Mouse (Mus musculus): ENCODE results near the gene Jazf1. TPM values are rescaled to one million over a fixed set of nuclear protein-coding genes. Genes with fewer than 3 reads are reported as not detected.
A peak's percentile ranks its signal among the peaks of the same experiment; 100 is the strongest.

Gene Jazf1
- polyA plus RNA-seq, 1 experiment from 2014 or later, result 11.5 TPM

DNA sequence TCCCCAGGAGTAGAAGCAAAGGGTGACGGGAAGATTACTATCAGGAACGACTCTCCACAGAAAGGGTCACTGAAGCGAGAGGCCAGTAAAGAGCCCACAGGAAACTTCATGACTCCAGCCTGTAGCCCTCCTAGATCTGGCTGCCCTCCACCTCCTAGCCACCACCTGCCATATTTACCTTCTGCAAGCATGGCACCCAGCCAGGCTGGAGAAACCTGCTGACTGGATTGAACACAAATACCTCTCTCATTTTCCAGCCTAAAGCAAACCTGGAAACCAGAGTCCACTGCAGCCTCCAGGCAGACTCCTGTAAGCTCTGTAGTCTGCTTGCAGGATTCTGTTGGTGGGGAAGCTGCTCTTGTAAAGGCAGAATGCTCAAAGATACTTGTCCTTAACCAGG lies 62.4 kb downstream of the Jazf1 start:
- no peaks in the 10 kb centered on the region for H3K9me3 ChIP-seq
- no peak overlapping the region for H3K27ac ChIP-seq (replicated peaks)
- H3K4me2 ChIP-seq, result no peak overlapping the region
- H3K9ac ChIP-seq, result no peak overlapping the region
- no peaks in the 10 kb centered on the region for H3K36me3 ChIP-seq
- H3K4me3 ChIP-seq, result no peak overlapping the region
- no peaks in the 10 kb centered on the region for H3K27me3 ChIP-seq (replicated peaks)
- no peak for ATAC-seq (ENCODE audit: extremely low read depth, insufficient number of reproducible peaks, low FRiP score, low TSS enrichment)
- 44% methylated on average over 3 of the region's 3 CpGs for WGBS
- H3K4me1 ChIP-seq, result peaks cover 22% of the 10 kb centered on the region

DNA sequence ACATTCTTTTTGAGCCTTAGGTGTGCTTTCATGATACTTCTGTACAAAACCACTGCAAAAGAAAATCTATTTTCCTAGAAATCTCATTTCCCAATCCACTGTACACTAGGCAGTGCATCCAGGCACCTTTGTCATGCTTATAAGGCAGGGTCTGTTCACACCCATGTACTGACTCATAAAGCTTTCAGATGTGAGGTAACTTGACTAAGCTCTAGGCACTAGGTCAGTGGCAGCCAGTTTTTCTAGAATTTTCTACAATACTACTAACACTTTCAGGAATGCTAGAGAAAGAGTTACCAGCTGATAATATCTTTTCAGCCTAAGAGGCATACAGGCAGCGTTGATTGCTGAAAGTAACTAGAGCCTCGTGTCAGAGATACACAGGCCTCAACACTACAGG lies 62.9 kb downstream of the Jazf1 start:
- Histone ChIP-seq H3K27ac (replicated peaks) (no peak overlapping the region), H3K27me3 (replicated peaks) (no peaks in the 10 kb centered on the region), H3K9me3 (no peaks in the 10 kb centered on the region), H3K4me2 (no peak overlapping the region), H3K4me1 (peaks cover 22% of the 10 kb centered on the region), H3K4me3 (no peak overlapping the region), H3K36me3 (no peaks in the 10 kb centered on the region), H3K9ac (no peak overlapping the region)
- no peak for ATAC-seq (ENCODE audit: extremely low read depth, insufficient number of reproducible peaks, low FRiP score, low TSS enrichment)
- 38% methylated on average over 2 of the region's 2 CpGs for WGBS

DNA sequence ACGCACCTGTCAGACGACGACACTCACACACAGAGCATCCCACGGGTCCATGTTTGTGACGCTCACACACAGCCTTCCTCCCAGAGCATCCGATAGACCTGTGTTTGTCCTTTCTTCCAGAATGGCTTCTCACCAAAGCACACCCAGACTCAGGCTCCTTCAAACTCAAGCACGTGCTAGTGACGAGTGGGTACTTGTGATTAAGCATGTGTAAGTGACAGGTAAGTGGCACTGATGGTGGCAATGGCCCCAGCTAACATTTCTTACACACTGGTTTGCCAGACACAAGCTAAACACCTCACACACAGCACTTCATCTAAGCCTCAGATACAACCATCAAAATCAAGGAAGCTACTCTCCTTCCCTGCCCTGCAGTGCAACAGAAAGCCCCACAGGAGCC lies 77.6 kb downstream of the Jazf1 start:
- Histone ChIP-seq H3K9me3 (no peaks in the 10 kb centered on the region), H3K27me3 (replicated peaks) (no peaks in the 10 kb centered on the region), H3K27ac (replicated peaks) (no peak overlapping the region), H3K36me3 (no peaks in the 10 kb centered on the region), H3K4me2 (no peak overlapping the region), H3K9ac (no peak overlapping the region), H3K4me1 (peaks cover 3% of the 10 kb centered on the region; the same call in 1 of the 2 replicates), H3K4me3 (no peak overlapping the region)
- no peak for ATAC-seq (ENCODE audit: extremely low read depth, insufficient number of reproducible peaks, low FRiP score, low TSS enrichment)
- WGBS, result 61% methylated on average over 8 of the region's 8 CpGs

DNA sequence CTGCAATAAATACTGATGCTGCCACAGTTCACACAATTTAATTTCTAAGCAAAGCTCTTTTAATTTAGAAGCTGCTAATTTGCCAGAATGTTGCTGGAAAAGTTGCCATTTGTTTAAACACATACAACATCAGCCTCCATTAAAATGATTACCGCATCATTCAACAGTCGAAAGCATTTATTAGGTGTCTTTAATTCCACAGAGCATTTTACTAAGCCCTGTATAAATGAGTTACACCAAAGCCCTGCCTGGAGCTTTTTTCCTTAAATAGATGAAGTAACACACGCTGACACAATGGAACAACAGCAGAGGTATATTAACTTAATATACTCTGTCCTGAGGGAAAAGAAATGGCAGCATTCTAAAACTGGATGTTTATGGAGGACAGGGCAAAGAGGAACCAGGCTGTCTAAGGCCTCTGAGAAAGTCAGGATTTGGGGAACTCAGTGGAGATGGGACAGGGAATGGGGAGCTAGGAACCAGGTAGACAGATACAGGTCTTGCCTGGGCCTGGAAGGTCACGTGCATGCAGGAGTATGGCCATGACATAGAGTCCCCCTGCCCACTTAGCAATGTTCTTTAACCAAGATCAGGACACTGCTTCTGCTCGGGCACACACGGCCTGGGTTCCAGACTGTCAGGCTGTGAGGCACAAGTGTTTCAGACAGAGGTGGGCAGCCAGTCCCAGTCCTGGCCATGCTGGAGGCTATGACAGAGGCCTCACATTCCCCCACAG lies 80.4 kb downstream of the Jazf1 start:
- ATAC-seq (ENCODE audit: extremely low read depth, insufficient number of reproducible peaks, low FRiP score, low TSS enrichment), result no peak

DNA sequence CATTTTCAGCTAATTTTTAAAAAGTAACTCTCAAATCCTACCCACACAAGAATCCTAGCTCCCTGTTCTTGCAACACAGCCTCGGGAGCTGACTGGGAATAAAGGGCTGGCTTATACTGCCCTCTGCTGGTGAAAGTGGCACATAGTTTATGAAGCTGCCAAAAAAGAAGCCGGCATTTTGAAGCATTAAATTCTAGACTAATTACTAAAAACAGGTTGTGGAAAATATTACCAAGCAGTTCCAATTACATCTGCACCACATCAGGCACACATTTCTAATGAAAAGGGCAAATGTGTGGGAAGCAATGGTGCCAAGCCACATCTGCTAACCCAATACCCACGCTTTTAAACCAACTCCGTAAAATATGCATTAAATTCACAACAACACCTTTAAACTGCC lies 81.0 kb downstream of the Jazf1 start:
- Histone ChIP-seq H3K4me3 (no peak overlapping the region), H3K27ac (replicated peaks) (no peak overlapping the region), H3K9me3 (no peaks in the 10 kb centered on the region), H3K9ac (no peak overlapping the region), H3K36me3 (no peaks in the 10 kb centered on the region), H3K27me3 (replicated peaks) (no peaks in the 10 kb centered on the region), H3K4me1 (peaks cover 3% of the 10 kb centered on the region; the same call in 1 of the 2 replicates), H3K4me2 (no peak overlapping the region)
- 60% methylated on average over 4 of the region's 4 CpGs for WGBS
- no peak for ATAC-seq (ENCODE audit: extremely low read depth, insufficient number of reproducible peaks, low FRiP score, low TSS enrichment)

More for the DNA sequence above, 80.4 kb downstream of the Jazf1 start:
- Histone ChIP-seq H3K4me3 (no peak overlapping the region), H3K9me3 (no peaks in the 10 kb centered on the region), H3K27ac (replicated peaks) (no peak overlapping the region), H3K9ac (no peak overlapping the region), H3K4me1 (peaks cover 3% of the 10 kb centered on the region; the same call in 1 of the 2 replicates), H3K36me3 (no peaks in the 10 kb centered on the region), H3K27me3 (replicated peaks) (no peaks in the 10 kb centered on the region), H3K4me2 (no peak overlapping the region)
- 82% methylated on average over 6 of the region's 6 CpGs for WGBS

DNA sequence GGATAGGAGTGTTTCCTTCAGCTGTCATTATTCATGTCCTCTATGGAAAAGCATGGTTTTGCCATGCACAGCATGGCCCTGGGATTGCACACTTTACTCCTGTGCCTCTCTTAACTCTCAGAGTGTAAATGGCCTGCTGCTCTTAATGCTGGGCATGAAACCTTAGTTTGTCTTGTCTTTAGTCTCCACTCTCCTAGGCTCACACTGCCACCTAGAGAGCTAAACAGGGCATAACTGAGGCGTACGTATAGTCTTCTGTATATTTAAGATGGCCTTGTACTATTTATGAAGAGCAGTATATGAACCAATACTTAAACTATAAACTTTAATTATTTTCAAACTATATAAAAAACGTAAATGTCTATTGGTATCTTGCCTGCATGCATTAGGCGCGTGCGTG lies 86.3 kb downstream of the Jazf1 start:
- Histone ChIP-seq H3K9ac (no peak overlapping the region), H3K4me3 (no peak overlapping the region), H3K4me2 (no peak overlapping the region), H3K9me3 (no peaks in the 10 kb centered on the region), H3K27me3 (replicated peaks) (no peaks in the 10 kb centered on the region), H3K36me3 (no peaks in the 10 kb centered on the region), H3K27ac (replicated peaks) (no peak overlapping the region), H3K4me1 (no peaks in the 10 kb centered on the region)
- no peak for ATAC-seq (ENCODE audit: extremely low read depth, insufficient number of reproducible peaks, low FRiP score, low TSS enrichment)
- WGBS, result 86% methylated on average over 6 of the region's 6 CpGs

DNA sequence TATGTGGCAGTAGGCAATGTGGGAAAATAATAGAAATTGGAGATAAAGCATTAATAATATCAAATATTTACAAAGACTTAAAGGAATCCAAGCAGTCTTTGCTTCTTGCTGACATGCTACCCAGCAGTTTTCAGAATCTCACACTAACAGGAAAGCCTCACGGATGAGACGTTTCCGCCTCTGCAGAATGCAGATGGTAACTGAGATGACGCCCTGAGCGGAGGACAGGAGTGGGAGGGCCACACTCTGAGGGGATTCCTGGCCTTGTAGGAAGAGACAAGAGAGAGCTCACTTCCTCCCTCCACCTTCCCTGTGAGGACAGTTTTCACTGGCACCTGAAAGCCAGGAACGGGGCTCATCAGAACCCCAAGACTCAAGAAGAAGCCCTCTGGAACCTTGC lies 88.9 kb downstream of the Jazf1 start:
- no peak overlapping the region for H3K27ac ChIP-seq (replicated peaks)

DNA sequence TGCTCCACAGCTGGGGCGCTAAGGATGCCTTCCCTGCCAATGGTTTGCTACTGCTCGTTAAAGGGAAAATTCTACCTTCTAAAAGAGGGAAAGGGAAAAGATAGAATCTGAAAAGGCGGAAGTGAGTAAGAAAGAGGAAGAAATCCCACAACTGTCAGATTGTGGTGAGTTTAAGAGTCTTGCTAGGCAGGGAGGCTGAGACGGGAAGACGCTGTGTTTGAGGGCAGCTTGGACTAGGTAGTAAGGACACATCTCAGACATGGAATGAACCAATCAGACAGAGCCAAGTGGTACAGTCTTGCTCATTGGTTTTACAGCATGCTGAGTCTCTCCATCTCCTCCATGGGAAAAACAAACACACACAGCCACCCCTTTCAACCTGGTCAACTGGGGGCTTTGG lies 95.1 kb downstream of the Jazf1 start:
- Histone ChIP-seq H3K4me1 (peaks cover 10% of the 10 kb centered on the region), H3K27me3 (replicated peaks) (no peaks in the 10 kb centered on the region), H3K9me3 (no peaks in the 10 kb centered on the region), H3K36me3 (no peaks in the 10 kb centered on the region), H3K4me2 (no peak overlapping the region), H3K27ac (replicated peaks) (no peak overlapping the region), H3K9ac (no peak overlapping the region), H3K4me3 (no peak overlapping the region)
- WGBS, result 82% methylated on average over 5 of the region's 5 CpGs
- ATAC-seq (ENCODE audit: extremely low read depth, insufficient number of reproducible peaks, low FRiP score, low TSS enrichment), result no peak

More for the DNA sequence above, 88.9 kb downstream of the Jazf1 start:
- no peaks in the 10 kb centered on the region for H3K27me3 ChIP-seq (replicated peaks)
- H3K36me3 ChIP-seq, result no peaks in the 10 kb centered on the region
- no peak overlapping the region for H3K4me3 ChIP-seq
- no peaks in the 10 kb centered on the region for H3K9me3 ChIP-seq
- WGBS, result 80% methylated on average over 6 of the region's 6 CpGs
- H3K4me1 ChIP-seq, result no peaks in the 10 kb centered on the region
- H3K4me2 ChIP-seq, result no peak overlapping the region
- no peak overlapping the region for H3K9ac ChIP-seq
- no peak for ATAC-seq (ENCODE audit: extremely low read depth, insufficient number of reproducible peaks, low FRiP score, low TSS enrichment)

DNA sequence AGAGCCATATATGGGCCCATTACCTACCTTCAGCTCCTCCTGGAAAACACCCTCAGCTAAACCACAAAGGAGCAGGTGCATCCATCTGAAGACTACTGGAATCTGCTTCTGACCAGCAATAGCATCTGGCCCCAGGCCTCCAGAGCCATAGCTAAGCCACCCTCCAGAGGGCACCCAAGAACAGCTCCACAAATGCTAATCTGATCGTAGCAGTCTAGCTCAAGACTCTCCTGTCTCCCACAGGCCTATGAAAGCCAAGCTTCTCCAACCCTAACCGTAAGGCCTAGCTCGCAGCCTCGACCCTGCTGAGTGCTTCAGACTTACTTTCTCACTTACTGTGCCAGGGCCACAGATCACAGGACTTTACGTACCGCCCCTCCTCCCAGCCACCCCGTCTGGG lies 96.3 kb downstream of the Jazf1 start:
- Histone ChIP-seq H3K9me3 (no peaks in the 10 kb centered on the region), H3K27ac (replicated peaks) (no peak overlapping the region), H3K9ac (no peak overlapping the region), H3K4me2 (no peak overlapping the region), H3K36me3 (no peaks in the 10 kb centered on the region), H3K27me3 (replicated peaks) (no peaks in the 10 kb centered on the region), H3K4me3 (no peak overlapping the region), H3K4me1 (peaks cover 20% of the 10 kb centered on the region)
- WGBS, result 63% methylated on average over 7 of the region's 7 CpGs
- ATAC-seq (ENCODE audit: extremely low read depth, insufficient number of reproducible peaks, low FRiP score, low TSS enrichment), result no peak

DNA sequence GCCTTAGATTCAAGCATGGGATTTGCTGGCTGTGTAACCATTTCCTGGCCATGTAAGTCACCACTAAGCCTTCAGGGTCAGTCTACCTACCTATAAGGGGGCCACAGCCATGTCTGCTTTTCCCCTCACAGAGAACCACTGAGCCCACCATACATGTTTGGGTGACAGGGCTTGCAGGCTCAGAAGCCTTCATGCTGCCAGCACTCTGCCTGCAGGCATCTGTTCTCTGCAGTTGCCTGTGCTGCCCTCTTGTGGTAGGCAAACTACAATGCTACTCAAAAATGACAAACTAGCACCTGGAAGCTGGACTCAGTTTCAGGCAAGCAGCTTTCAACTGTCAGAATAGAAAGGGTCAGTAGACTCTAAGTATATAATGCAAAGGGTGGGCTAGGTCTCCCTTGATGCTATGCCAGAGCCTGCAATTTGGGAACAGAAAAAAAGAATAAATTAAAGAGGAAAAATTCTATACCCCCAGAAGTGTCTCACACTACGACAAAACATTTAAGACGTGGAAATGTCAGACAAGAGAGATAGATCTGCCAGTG lies 98.6 kb downstream of the Jazf1 start:
- no peak for ATAC-seq (ENCODE audit: extremely low read depth, insufficient number of reproducible peaks, low FRiP score, low TSS enrichment)
- Histone ChIP-seq H3K4me1 (peaks cover 41% of the 10 kb centered on the region), H3K36me3 (no peaks in the 10 kb centered on the region), H3K9me3 (no peaks in the 10 kb centered on the region), H3K27ac (replicated peaks) (no peak overlapping the region), H3K4me2 (no peak overlapping the region), H3K9ac (no peak overlapping the region), H3K4me3 (no peak overlapping the region), H3K27me3 (replicated peaks) (no peaks in the 10 kb centered on the region)
- WGBS, result 93% methylated on average over 2 of the region's 2 CpGs

DNA sequence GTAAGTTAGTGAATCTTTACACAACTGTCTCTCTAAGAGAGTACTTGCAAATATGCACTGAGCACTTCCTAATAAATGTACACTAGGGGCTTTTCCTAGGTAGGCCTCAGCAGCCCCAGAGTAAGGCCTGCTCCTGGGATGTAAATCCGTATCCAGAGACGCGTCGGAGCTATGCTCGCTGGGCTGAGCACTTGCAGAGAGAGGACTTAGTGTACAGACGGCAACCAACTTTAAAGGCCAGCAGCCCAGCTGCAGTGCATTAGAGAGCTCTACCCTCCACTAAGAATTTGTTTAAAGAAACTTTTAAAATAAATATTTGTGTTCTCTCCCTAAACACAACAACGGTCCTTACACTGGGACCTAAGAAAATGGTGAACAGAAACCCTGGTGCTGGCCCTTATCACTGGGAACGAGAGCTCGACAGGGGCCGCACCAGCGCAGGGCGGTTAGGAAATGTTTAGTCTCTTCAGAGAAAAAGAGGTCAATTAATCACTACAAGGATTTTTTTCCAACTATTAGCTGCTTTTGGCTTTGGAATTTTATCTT lies 100.0 kb downstream of the Jazf1 start:
- ATAC-seq (ENCODE audit: extremely low read depth, insufficient number of reproducible peaks, low FRiP score, low TSS enrichment), result no peak
- H3K27ac ChIP-seq (replicated peaks), result peak overlapping the region; percentile 76
- WGBS, result 40% methylated on average over 12 of the region's 12 CpGs
- no peaks in the 10 kb centered on the region for H3K27me3 ChIP-seq (replicated peaks)
- peak overlapping the region; percentile 40; the same call in 1 of the 2 replicates for H3K9ac ChIP-seq
- no peaks in the 10 kb centered on the region for H3K9me3 ChIP-seq
- H3K36me3 ChIP-seq, result no peaks in the 10 kb centered on the region
- H3K4me1 ChIP-seq, result peaks cover 54% of the 10 kb centered on the region
- H3K4me3 ChIP-seq, result no peak overlapping the region
- H3K4me2 ChIP-seq, result peak overlapping the region; percentile 24

Data from heart, embryonic 13.5 days (tissue).